Mouse (Mus musculus) limb, embryonic 13.5 days (tissue): Measurements from ENCODE around the gene Tap2. TPM values are rescaled to one million over a fixed set of nuclear protein-coding genes. Genes with fewer than 3 reads are reported as not detected.

Experiments
- ATAC-seq: fragments of 200-750 bp; cut with Nextera tagmentation; 2 replicates; pipeline ENCODE4 v1.8.0; 2017; ENCODE audit warnings: low read depth, moderate number of reproducible peaks, moderate TSS enrichment; ENCODE audit not compliant: low FRiP score
- H3K27ac ChIP-seq: fragments of 300-500 bp; sonication (generic); 2 replicates; pipeline ENCODE4 v1.5.1; 2015; ENCODE audit warnings: inconsistent platforms, mild to moderate bottlenecking, moderate library complexity
- H3K27me3 ChIP-seq: fragments of 300-500 bp; sonication (generic); 2 replicates; pipeline ENCODE4 v1.6.1; 2015; ENCODE audit warnings: mild to moderate bottlenecking, inconsistent platforms
- H3K36me3 ChIP-seq: fragments of 300-500 bp; sonication (generic); 2 replicates; pipeline ENCODE4 v1.6.1; 2015; ENCODE audit warnings: inconsistent platforms, mild to moderate bottlenecking, moderate library complexity
- H3K4me1 ChIP-seq: fragments of 300-500 bp; sonication (generic); 2 replicates; pipeline ENCODE4 v1.6.1; 2015; ENCODE audit warnings: inconsistent platforms
- H3K4me2 ChIP-seq: fragments of 300-500 bp; sonication (generic); replicated peaks from 2 replicates; pipeline ENCODE4 v1.6.1; 2015; ENCODE audit warnings: inconsistent platforms, mild to moderate bottlenecking, moderate library complexity
- H3K4me3 ChIP-seq: fragments of 300-500 bp; sonication (generic); 2 replicates; pipeline ENCODE4 v1.5.1; 2015; ENCODE audit warnings: moderate library complexity, mild to moderate bottlenecking, inconsistent platforms
- H3K9ac ChIP-seq: fragments of 300-500 bp; sonication (generic); 2 replicates; pipeline ENCODE4 v1.6.1; 2015; ENCODE audit warnings: mild to moderate bottlenecking, inconsistent platforms
- H3K9me3 ChIP-seq: fragments of 300-500 bp; sonication (generic); 2 replicates; pipeline ENCODE4 v1.6.1; 2016; ENCODE audit warnings: inconsistent platforms
- WGBS: fragments of 180-500 bp; shearing (Covaris S2); methylation state at CpG from one replicate; pipeline ENCODE4 v1.1.7; 2015; 5-methylcytosine and 5-hydroxymethylcytosine counted together
- polyA plus RNA-seq: library from polyadenylated mRNA; unstranded; fragments of >200 nt; fragmentation: Nextera tagmentation; extraction: Ambion mirVana; gene quantifications from 2 replicates; pipeline ENCODE4 v1.2.1, GENCODE M21; 2015

The Tap2 gene
- polyA plus RNA-seq, 1 experiment from 2014 or later: 3.1 TPM

- H3K4me3 ChIP-seq: no peak overlapping the region
- H3K9ac ChIP-seq: no peak overlapping the region
- H3K36me3 ChIP-seq: no peaks in the 10 kb centered on the region
- H3K4me2 ChIP-seq: no peak overlapping the region
- WGBS: 67% methylated on average over 13 of the region's 13 CpGs
- H3K27ac ChIP-seq: no peak overlapping the region
- H3K27me3 ChIP-seq: peaks cover 26% of the 10 kb centered on the region
- ATAC-seq: no peak
- H3K9me3 ChIP-seq: peaks cover 10% of the 10 kb centered on the region; the same call in 1 of the 2 replicates
- no peaks in the 10 kb centered on the region for H3K4me1 ChIP-seq
These were observed 23.1 kb upstream of the Tap2 start for GRCm38 (mm10) chr17:34179913-34180859.

- H3K27ac ChIP-seq: no peak overlapping the region
- H3K4me3 ChIP-seq: no peak overlapping the region
- peaks cover 51% of the 10 kb centered on the region for H3K27me3 ChIP-seq
- ATAC-seq: no peak
- no peak overlapping the region for H3K4me2 ChIP-seq
- no peak overlapping the region for H3K9ac ChIP-seq
- no peaks in the 10 kb centered on the region for H3K9me3 ChIP-seq
- peaks cover 12% of the 10 kb centered on the region for H3K4me1 ChIP-seq
- H3K36me3 ChIP-seq: no peaks in the 10 kb centered on the region
- 75% methylated on average over 15 of the region's 15 CpGs for WGBS
These were observed 19.6 kb upstream of the Tap2 start for GRCm38 (mm10) chr17:34183564-34184219.

- Histone ChIP-seq H3K4me3 (no peak overlapping the region), H3K36me3 (no peaks in the 10 kb centered on the region), H3K27ac (no peak overlapping the region), H3K27me3 (peaks cover 69% of the 10 kb centered on the region), H3K4me1 (peaks cover 12% of the 10 kb centered on the region), H3K4me2 (no peak overlapping the region), H3K9me3 (no peaks in the 10 kb centered on the region), H3K9ac (no peak overlapping the region)
- 89% methylated on average over 9 of the region's 9 CpGs for WGBS
- no peak for ATAC-seq
These were observed 17.8 kb upstream of the Tap2 start for GRCm38 (mm10) chr17:34185526-34185925.

GRCm38 (mm10) chr17:34186885-34187260 is 16.5 kb upstream of the Tap2 start:
- Histone ChIP-seq H3K9me3 (no peaks in the 10 kb centered on the region), H3K27me3 (peaks cover 78% of the 10 kb centered on the region), H3K27ac (no peak overlapping the region), H3K9ac (peak overlapping the region; percentile 61), H3K4me1 (peaks cover 12% of the 10 kb centered on the region), H3K4me3 (peak overlapping the region; percentile 58), H3K36me3 (no peaks in the 10 kb centered on the region), H3K4me2 (peak overlapping the region; percentile 94)
- peak; percentile 57; the same call in 1 of the 2 replicates for ATAC-seq
- 2% methylated on average over 14 of the region's 14 CpGs for WGBS

GRCm38 (mm10) chr17:34187261-34187916 is 15.9 kb upstream of the Tap2 start, which contains the start of the genes Tap1 and Psmb9:
Gene Tap1, plus strand, starts transcription at chr17:34187553.
Gene Psmb9, minus strand, starts transcription at chr17:34187764.
- peaks cover 12% of the 10 kb centered on the region for H3K4me1 ChIP-seq
- H3K27me3 ChIP-seq: peaks cover 84% of the 10 kb centered on the region
- H3K9me3 ChIP-seq: no peaks in the 10 kb centered on the region
- H3K9ac ChIP-seq: peak within 1 kb of the TSS; percentile 74
- no peaks in the 10 kb centered on the region for H3K36me3 ChIP-seq
- H3K4me3 ChIP-seq: peak within 1 kb of the TSS; percentile 58
- peak within 1 kb of the TSS; percentile 39; the same call in 1 of the 2 replicates for H3K27ac ChIP-seq
- peak within 1 kb of the TSS; percentile 94 for H3K4me2 ChIP-seq
- under 1% methylated on average over 46 of the region's 46 CpGs for WGBS
- ATAC-seq: peak; percentile 98

- Histone ChIP-seq H3K4me1 (peaks cover 12% of the 10 kb centered on the region), H3K4me3 (peak overlapping the region; percentile 58), H3K36me3 (no peaks in the 10 kb centered on the region), H3K9ac (peak overlapping the region; percentile 74), H3K27me3 (peaks cover 88% of the 10 kb centered on the region), H3K27ac (no peak overlapping the region), H3K9me3 (no peaks in the 10 kb centered on the region), H3K4me2 (peak overlapping the region; percentile 94)
- ATAC-seq: no peak
- 4% methylated on average over 20 of the region's 20 CpGs for WGBS
These were observed 15.3 kb upstream of the Tap2 start for GRCm38 (mm10) chr17:34188010-34188409.

- 58% methylated on average over 6 of the region's 6 CpGs for WGBS
- no peak for ATAC-seq
- peaks cover 12% of the 10 kb centered on the region for H3K4me1 ChIP-seq
- no peaks in the 10 kb centered on the region for H3K36me3 ChIP-seq
- peaks cover 88% of the 10 kb centered on the region for H3K27me3 ChIP-seq
- H3K27ac ChIP-seq: no peak overlapping the region
- no peak overlapping the region for H3K4me2 ChIP-seq
- no peaks in the 10 kb centered on the region for H3K9me3 ChIP-seq
- H3K4me3 ChIP-seq: no peak overlapping the region
- no peak overlapping the region for H3K9ac ChIP-seq
These were observed 14.3 kb upstream of the Tap2 start for GRCm38 (mm10) chr17:34188986-34189385.

- no peak overlapping the region for H3K27ac ChIP-seq
- H3K4me2 ChIP-seq: no peak overlapping the region
- no peak overlapping the region for H3K4me3 ChIP-seq
- WGBS: 24% methylated on average over 16 of the region's 16 CpGs
- no peak overlapping the region for H3K9ac ChIP-seq
- ATAC-seq: no peak
- no peaks in the 10 kb centered on the region for H3K36me3 ChIP-seq
- peaks cover 16% of the 10 kb centered on the region for H3K4me1 ChIP-seq
- no peaks in the 10 kb centered on the region; the same call in 1 of the 2 replicates for H3K9me3 ChIP-seq
- H3K27me3 ChIP-seq: peaks cover 96% of the 10 kb centered on the region
These were observed 10.5 kb upstream of the Tap2 start for GRCm38 (mm10) chr17:34192852-34193251.

GRCm38 (mm10) chr17:34193468-34193867 is 9.9 kb upstream of the Tap2 start:
- WGBS: 53% methylated on average over 8 of the region's 8 CpGs

GRCm38 (mm10) chr17:34194723-34195122 is 8.6 kb upstream of the Tap2 start:
- Histone ChIP-seq H3K27me3 (peaks cover 98% of the 10 kb centered on the region), H3K4me2 (no peak overlapping the region), H3K9me3 (no peaks in the 10 kb centered on the region; the same call in 1 of the 2 replicates), H3K4me3 (no peak overlapping the region), H3K36me3 (no peaks in the 10 kb centered on the region), H3K4me1 (peaks cover 17% of the 10 kb centered on the region), H3K9ac (no peak overlapping the region), H3K27ac (no peak overlapping the region)
- ATAC-seq: no peak
- whole genome bisulfite sequencing: 94% methylated on average over 4 of the region's 4 CpGs

More at GRCm38 (mm10) chr17:34193468-34193867, 9.9 kb upstream of the Tap2 start:
- Histone ChIP-seq H3K27me3 (peaks cover 97% of the 10 kb centered on the region), H3K4me2 (no peak overlapping the region), H3K9me3 (no peaks in the 10 kb centered on the region; the same call in 1 of the 2 replicates), H3K9ac (no peak overlapping the region), H3K27ac (no peak overlapping the region), H3K4me3 (no peak overlapping the region), H3K36me3 (no peaks in the 10 kb centered on the region), H3K4me1 (peaks cover 17% of the 10 kb centered on the region)
- ATAC-seq: no peak

GRCm38 (mm10) chr17:34196491-34196890 is 6.8 kb upstream of the Tap2 start:
- no peaks in the 10 kb centered on the region; the same call in 1 of the 2 replicates for H3K9me3 ChIP-seq
- H3K4me3 ChIP-seq: peak overlapping the region; percentile 43; the same call in 1 of the 2 replicates
- no peak overlapping the region for H3K27ac ChIP-seq
- H3K27me3 ChIP-seq: peaks cover 98% of the 10 kb centered on the region
- H3K9ac ChIP-seq: no peak overlapping the region
- peaks cover 17% of the 10 kb centered on the region for H3K4me1 ChIP-seq
- no peaks in the 10 kb centered on the region for H3K36me3 ChIP-seq
- no peak overlapping the region for H3K4me2 ChIP-seq
- WGBS: 44% methylated on average over 12 of the region's 12 CpGs
- no peak for ATAC-seq
